Mouse (Mus musculus) heart, postnatal 0 days (tissue): ENCODE measurements at regions not wholly inside any gene's neighbourhood (a gene's known extent, or its start where the extent isn't known, plus 50 kb on each side); places are given as distances from the start of the nearest gene placed in this dataset.
A peak's percentile ranks its signal among the peaks of the same experiment; 100 is the strongest.

ENCODE experiments used
- ATAC-seq: fragments of 200-750 bp; cut with Nextera tagmentation; 2 replicates; pipeline ENCODE4 v1.8.0; 2017; ENCODE audit warnings: low read depth, moderate number of reproducible peaks, moderate library complexity; ENCODE audit not compliant: insufficient read depth
- DNase-seq: peaks from one replicate; pipeline ENCODE4 v3.0.0-alpha.2; 2016; ENCODE audit warnings: low spot score
- H3K27ac ChIP-seq: fragments of 300-500 bp; sonication (generic); 2 replicates; pipeline ENCODE4 v1.5.1; 2014; ENCODE audit warnings: low read depth, mild to moderate bottlenecking
- H3K27me3 ChIP-seq: fragments of 300-500 bp; sonication (generic); 2 replicates; pipeline ENCODE4 v1.6.1; 2014; ENCODE audit warnings: low read length, mixed read lengths; ENCODE audit not compliant: control insufficient read depth, insufficient read depth
- H3K36me3 ChIP-seq: fragments of 300-500 bp; sonication (generic); replicated peaks from 2 replicates; pipeline ENCODE4 v1.6.1; 2014; ENCODE audit warnings: low read length, mixed read lengths; ENCODE audit not compliant: control insufficient read depth, insufficient read depth
- H3K4me1 ChIP-seq: fragments of 300-500 bp; sonication (generic); 2 replicates; pipeline ENCODE4 v1.6.1; 2014; ENCODE audit warnings: antibody characterized with exemption; ENCODE audit not compliant: control insufficient read depth, insufficient read depth
- H3K4me2 ChIP-seq: fragments of 300-500 bp; sonication (generic); 2 replicates; pipeline ENCODE4 v1.6.1; 2014; ENCODE audit warnings: low read depth, mild to moderate bottlenecking, low read length, moderate library complexity
- H3K4me3 ChIP-seq: fragments of 300-500 bp; sonication (generic); 2 replicates; pipeline ENCODE4 v1.5.1; 2014; ENCODE audit warnings: low read depth, low read length
- H3K9ac ChIP-seq: fragments of 300-500 bp; sonication (generic); replicated peaks from 2 replicates; pipeline ENCODE4 v1.6.1; 2014; ENCODE audit warnings: low read depth, low read length, mixed read lengths
- H3K9me3 ChIP-seq: fragments of 300-500 bp; sonication (generic); replicated peaks from 2 replicates; pipeline ENCODE4 v1.6.1; 2016; ENCODE audit warnings: low read length; ENCODE audit not compliant: control insufficient read depth
- CTCF ChIP-seq: IDR thresholded peaks from 2 replicates; pipeline ENCODE4 v1.5.1; 2016; ENCODE audit warnings: antibody characterized with exemption, control low read depth, low read depth
- EP300 ChIP-seq: IDR thresholded peaks from 2 replicates; pipeline ENCODE4 v1.6.1; 2016; ENCODE audit warnings: antibody characterized with exemption, low read depth
- WGBS: fragments of 180-500 bp; shearing (Covaris S2); extraction: QIAGEN DNeasy Blood & Tissue Kit; methylation state at CpG from one replicate; pipeline ENCODE4 v1.1.7; 2014; 5-methylcytosine and 5-hydroxymethylcytosine counted together

GRCm38 (mm10) chr15:51594060-51594459 lies 2290.6 kb upstream of the Gm7489 start:
- Histone ChIP-seq H3K36me3 (no peaks in the 10 kb centered on the region), H3K27ac (no peak overlapping the region), H3K4me2 (no peak overlapping the region), H3K4me3 (no peak overlapping the region), H3K9ac (no peak overlapping the region), H3K27me3 (no peaks in the 10 kb centered on the region), H3K9me3 (no peaks in the 10 kb centered on the region), H3K4me1 (no peaks in the 10 kb centered on the region)
- ATAC-seq (no peak), DNase-seq (no peak)
- 42% methylated on average over 5 of the region's 5 CpGs for WGBS
- no peak for TF ChIP-seq CTCF
- TF ChIP-seq EP300, result no peak

GRCm38 (mm10) chr15:51595655-51596054 lies 2289.1 kb upstream of the Gm7489 start:
- Histone ChIP-seq H3K27ac (no peak overlapping the region), H3K9me3 (no peaks in the 10 kb centered on the region), H3K27me3 (no peaks in the 10 kb centered on the region), H3K4me3 (no peak overlapping the region), H3K36me3 (no peaks in the 10 kb centered on the region), H3K4me1 (no peaks in the 10 kb centered on the region), H3K4me2 (no peak overlapping the region), H3K9ac (no peak overlapping the region)
- WGBS, result 49% methylated on average over 1 of the region's 1 CpGs
- TF ChIP-seq EP300, result no peak
- TF ChIP-seq CTCF, result peak; percentile 64
- ATAC-seq (no peak), DNase-seq (peak; percentile 25)

GRCm38 (mm10) chr15:51597841-51598240 lies 2286.9 kb upstream of the Gm7489 start:
- no peak overlapping the region for H3K9ac ChIP-seq
- WGBS, result 81% methylated on average over 3 of the region's 3 CpGs
- no peaks in the 10 kb centered on the region for H3K9me3 ChIP-seq
- no peak for TF ChIP-seq EP300
- TF ChIP-seq CTCF, result no peak
- H3K4me3 ChIP-seq, result no peak overlapping the region
- H3K27me3 ChIP-seq, result no peaks in the 10 kb centered on the region
- H3K4me2 ChIP-seq, result no peak overlapping the region
- ATAC-seq (no peak), DNase-seq (no peak)
- H3K36me3 ChIP-seq, result no peaks in the 10 kb centered on the region
- no peaks in the 10 kb centered on the region for H3K4me1 ChIP-seq
- H3K27ac ChIP-seq, result no peak overlapping the region

GRCm38 (mm10) chr15:51601128-51601855 lies 2283.4 kb upstream of the Gm7489 start:
- Histone ChIP-seq H3K4me2 (no peak overlapping the region), H3K36me3 (no peaks in the 10 kb centered on the region), H3K27ac (no peak overlapping the region), H3K4me1 (no peaks in the 10 kb centered on the region), H3K27me3 (no peaks in the 10 kb centered on the region), H3K4me3 (no peak overlapping the region), H3K9ac (no peak overlapping the region), H3K9me3 (no peaks in the 10 kb centered on the region)
- 44% methylated on average over 9 of the region's 10 CpGs for WGBS
- ATAC-seq (no peak), DNase-seq (no peak)
- no peak for TF ChIP-seq EP300
- no peak for TF ChIP-seq CTCF

- H3K27me3 ChIP-seq, result no peaks in the 10 kb centered on the region
- no peak for DNase-seq
- no peak for TF ChIP-seq EP300
- no peak for TF ChIP-seq CTCF
- H3K9me3 ChIP-seq, result no peaks in the 10 kb centered on the region
- ATAC-seq, result no peak
- no peak overlapping the region for H3K4me3 ChIP-seq
- H3K27ac ChIP-seq, result no peak overlapping the region
- no peaks in the 10 kb centered on the region for H3K36me3 ChIP-seq
- H3K9ac ChIP-seq, result no peak overlapping the region
- no peaks in the 10 kb centered on the region for H3K4me1 ChIP-seq
- no peak overlapping the region for H3K4me2 ChIP-seq
- WGBS, result 71% methylated on average over 6 of the region's 6 CpGs
Measured at GRCm38 (mm10) chr15:51621455-51621854, 2263.3 kb upstream of the Gm7489 start.

GRCm38 (mm10) chr15:51627463-51627862 lies 2257.2 kb upstream of the Gm7489 start:
- Histone ChIP-seq H3K4me1 (no peaks in the 10 kb centered on the region), H3K4me3 (no peak overlapping the region), H3K27ac (no peak overlapping the region), H3K27me3 (no peaks in the 10 kb centered on the region), H3K36me3 (no peaks in the 10 kb centered on the region), H3K4me2 (no peak overlapping the region), H3K9ac (no peak overlapping the region), H3K9me3 (no peaks in the 10 kb centered on the region)
- DNase-seq (no peak), ATAC-seq (no peak)
- 86% methylated on average over 5 of the region's 5 CpGs for WGBS
- TF ChIP-seq EP300 (no peak), CTCF (no peak)
